Mouse (Mus musculus): ENCODE data around the gene Hoxb6. TPM values are rescaled to one million over a fixed set of nuclear protein-coding genes. Genes with fewer than 3 reads are reported as not detected.

Gene Hoxb6
- polyA plus RNA-seq, 1 experiment from 2014 or later, result 0.30 TPM

- no peak for ATAC-seq
- H3K36me3 ChIP-seq, result no peaks in the 10 kb centered on the region
- H3K4me1 ChIP-seq, result peaks cover 17% of the 10 kb centered on the region; the same call in 1 of the 2 replicates
- H3K4me2 ChIP-seq, result peak overlapping the region; percentile 54
- 4% methylated on average over 40 of the region's 40 CpGs for WGBS (ENCODE audit: insufficient replicate concordance)
- peak overlapping the region; percentile 65 for H3K27ac ChIP-seq
- no peaks in the 10 kb centered on the region for H3K9me3 ChIP-seq (replicated peaks)
- H3K9ac ChIP-seq, result peak overlapping the region; percentile 41
- peaks cover 100% of the 10 kb centered on the region for H3K27me3 ChIP-seq (replicated peaks)
- H3K4me3 ChIP-seq, result peak overlapping the region; percentile 32
Measured at GRCm38 (mm10) chr11:96341701-96342575, 49.7 kb downstream of the Hoxb6 start.

- Histone ChIP-seq H3K4me1 (peaks cover 17% of the 10 kb centered on the region; the same call in 1 of the 2 replicates), H3K4me2 (peak overlapping the region; percentile 54; the same call in 1 of the 2 replicates), H3K27ac (no peak overlapping the region), H3K9ac (no peak overlapping the region), H3K4me3 (no peak overlapping the region), H3K36me3 (no peaks in the 10 kb centered on the region), H3K27me3 (replicated peaks) (peaks cover 98% of the 10 kb centered on the region), H3K9me3 (replicated peaks) (no peaks in the 10 kb centered on the region)
- ATAC-seq, result no peak
- WGBS (ENCODE audit: insufficient replicate concordance), result 4% methylated on average over 4 of the region's 4 CpGs
Measured at GRCm38 (mm10) chr11:96342576-96342930, 50.3 kb downstream of the Hoxb6 start.

- Histone ChIP-seq H3K4me1 (peaks cover 23% of the 10 kb centered on the region), H3K27me3 (replicated peaks) (peaks cover 97% of the 10 kb centered on the region), H3K9ac (no peak overlapping the region), H3K4me2 (no peak overlapping the region), H3K9me3 (replicated peaks) (no peaks in the 10 kb centered on the region), H3K27ac (no peak overlapping the region), H3K4me3 (no peak overlapping the region), H3K36me3 (no peaks in the 10 kb centered on the region)
- ATAC-seq, result no peak
- WGBS (ENCODE audit: insufficient replicate concordance), result 42% methylated on average over 2 of the region's 2 CpGs
Measured at GRCm38 (mm10) chr11:96343206-96343745, 51.0 kb downstream of the Hoxb6 start.

GRCm38 (mm10) chr11:96344061-96344877 is 52.0 kb downstream of the Hoxb6 start:
- Histone ChIP-seq H3K27ac (0 out of 2 replicates have a peak overlapping the region, but pooled peaks have one; percentile 1), H3K4me3 (no peak overlapping the region), H3K9ac (no peak overlapping the region), H3K4me1 (peaks cover 27% of the 10 kb centered on the region), H3K36me3 (no peaks in the 10 kb centered on the region), H3K4me2 (no peak overlapping the region), H3K9me3 (replicated peaks) (no peaks in the 10 kb centered on the region), H3K27me3 (replicated peaks) (peaks cover 97% of the 10 kb centered on the region)
- 27% methylated on average over 39 of the region's 40 CpGs for WGBS (ENCODE audit: insufficient replicate concordance)
- ATAC-seq, result no peak

GRCm38 (mm10) chr11:96344878-96345159 is 52.5 kb downstream of the Hoxb6 start:
- Histone ChIP-seq H3K4me1 (peaks cover 27% of the 10 kb centered on the region), H3K4me3 (no peak overlapping the region), H3K27me3 (replicated peaks) (peaks cover 97% of the 10 kb centered on the region), H3K36me3 (no peaks in the 10 kb centered on the region), H3K4me2 (peak overlapping the region; percentile 43), H3K9ac (no peak overlapping the region), H3K9me3 (replicated peaks) (no peaks in the 10 kb centered on the region), H3K27ac (no peak overlapping the region)
- ATAC-seq, result no peak
- 45% methylated on average over 6 of the region's 6 CpGs for WGBS (ENCODE audit: insufficient replicate concordance)

GRCm38 (mm10) chr11:96345220-96345892 is 53.1 kb downstream of the Hoxb6 start:
- peaks cover 97% of the 10 kb centered on the region for H3K27me3 ChIP-seq (replicated peaks)
- H3K4me1 ChIP-seq, result peaks cover 27% of the 10 kb centered on the region
- peak overlapping the region; percentile 35 for H3K4me3 ChIP-seq
- no peak overlapping the region for H3K9ac ChIP-seq
- no peaks in the 10 kb centered on the region for H3K9me3 ChIP-seq (replicated peaks)
- H3K4me2 ChIP-seq, result peak overlapping the region; percentile 43
- no peak for ATAC-seq
- WGBS (ENCODE audit: insufficient replicate concordance), result 6% methylated on average over 42 of the region's 56 CpGs
- no peaks in the 10 kb centered on the region for H3K36me3 ChIP-seq
- H3K27ac ChIP-seq, result peak overlapping the region; percentile 36; the same call in 1 of the 2 replicates

GRCm38 (mm10) chr11:96345893-96346806 is 53.9 kb downstream of the Hoxb6 start:
- peak overlapping the region; percentile 43 for H3K4me2 ChIP-seq
- WGBS (ENCODE audit: insufficient replicate concordance), result 12% methylated on average over 45 of the region's 45 CpGs
- no peaks in the 10 kb centered on the region for H3K9me3 ChIP-seq (replicated peaks)
- peaks cover 97% of the 10 kb centered on the region for H3K27me3 ChIP-seq (replicated peaks)
- no peaks in the 10 kb centered on the region for H3K36me3 ChIP-seq
- no peak overlapping the region for H3K9ac ChIP-seq
- peaks cover 27% of the 10 kb centered on the region for H3K4me1 ChIP-seq
- H3K4me3 ChIP-seq, result peak overlapping the region; percentile 35
- H3K27ac ChIP-seq, result peak overlapping the region; percentile 36; the same call in 1 of the 2 replicates
- no peak for ATAC-seq

- no peak overlapping the region for H3K9ac ChIP-seq
- H3K4me3 ChIP-seq, result no peak overlapping the region
- no peaks in the 10 kb centered on the region for H3K9me3 ChIP-seq (replicated peaks)
- H3K36me3 ChIP-seq, result no peaks in the 10 kb centered on the region
- peaks cover 23% of the 10 kb centered on the region for H3K4me1 ChIP-seq
- 44% methylated on average over 5 of the region's 5 CpGs for WGBS (ENCODE audit: insufficient replicate concordance)
- ATAC-seq, result no peak
- H3K27me3 ChIP-seq (replicated peaks), result peaks cover 97% of the 10 kb centered on the region
- no peak overlapping the region for H3K4me2 ChIP-seq
- H3K27ac ChIP-seq, result no peak overlapping the region
Measured at GRCm38 (mm10) chr11:96346916-96347520, 54.7 kb downstream of the Hoxb6 start.

- Histone ChIP-seq H3K4me1 (peaks cover 23% of the 10 kb centered on the region), H3K27ac (peak overlapping the region; percentile 45; the same call in 1 of the 2 replicates), H3K4me2 (no peak overlapping the region), H3K36me3 (no peaks in the 10 kb centered on the region), H3K9me3 (replicated peaks) (no peaks in the 10 kb centered on the region), H3K27me3 (replicated peaks) (peaks cover 97% of the 10 kb centered on the region), H3K9ac (no peak overlapping the region), H3K4me3 (no peak overlapping the region)
- WGBS (ENCODE audit: insufficient replicate concordance), result 24% methylated on average over 4 of the region's 4 CpGs
- no peak for ATAC-seq
Measured at GRCm38 (mm10) chr11:96347717-96348116, 55.4 kb downstream of the Hoxb6 start.

GRCm38 (mm10) chr11:96348141-96348928 is 56.1 kb downstream of the Hoxb6 start:
- ATAC-seq, result no peak
- Histone ChIP-seq H3K27me3 (replicated peaks) (peaks cover 97% of the 10 kb centered on the region), H3K4me1 (peaks cover 23% of the 10 kb centered on the region), H3K4me2 (0 out of 2 replicates have a peak overlapping the region, but pooled peaks have one; percentile 8), H3K9me3 (replicated peaks) (no peaks in the 10 kb centered on the region), H3K4me3 (no peak overlapping the region), H3K36me3 (no peaks in the 10 kb centered on the region), H3K27ac (peak overlapping the region; percentile 45; the same call in 1 of the 2 replicates), H3K9ac (no peak overlapping the region)
- WGBS (ENCODE audit: insufficient replicate concordance), result 20% methylated on average over 21 of the region's 21 CpGs
